Mouse (Mus musculus): Measurements from ENCODE around the gene Morc4. TPM values are rescaled to one million over a fixed set of nuclear protein-coding genes. Genes with fewer than 3 reads are reported as not detected.

Morc4 gene
- polyA plus RNA-seq, 1 experiment from 2014 or later: 4.7 TPM

GRCm38 (mm10) chrX:139779401-139779800 lies 92.1 kb downstream of the Morc4 start:
- no peak overlapping the region for H3K9ac ChIP-seq (replicated peaks)
- H3K36me3 ChIP-seq: no peaks in the 10 kb centered on the region
- H3K4me1 ChIP-seq: no peaks in the 10 kb centered on the region
- no peak for ATAC-seq (ENCODE audit: low FRiP score)
- H3K27me3 ChIP-seq (replicated peaks): peaks cover 5% of the 10 kb centered on the region; the same call in 1 of the 2 replicates
- WGBS: 74% methylated on average over 5 of the region's 5 CpGs
- no peak overlapping the region for H3K4me3 ChIP-seq (replicated peaks)
- no peak overlapping the region for H3K27ac ChIP-seq (replicated peaks)
- no peaks in the 10 kb centered on the region for H3K9me3 ChIP-seq (replicated peaks)
- no peak overlapping the region for H3K4me2 ChIP-seq

DNA sequence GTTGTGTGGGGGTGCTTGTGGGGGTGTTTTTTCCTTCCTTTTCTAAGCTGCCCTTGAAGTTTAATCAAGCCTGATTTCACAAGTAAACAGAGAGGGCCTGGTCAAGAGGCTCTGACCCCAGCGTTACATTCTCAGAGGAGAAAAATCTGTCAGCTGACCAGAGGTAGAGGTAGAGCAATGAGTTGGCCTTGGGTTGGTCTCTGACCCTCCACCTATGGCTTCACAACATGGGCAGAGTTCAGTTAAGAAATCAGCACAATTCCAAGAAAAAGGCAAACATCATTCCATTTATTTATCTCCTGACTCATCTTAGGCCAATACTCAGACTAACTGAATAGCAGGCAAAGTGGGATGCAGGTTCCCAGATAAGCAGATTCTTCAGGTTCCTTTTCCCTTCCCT lies 92.6 kb downstream of the Morc4 start:
- no peak for ATAC-seq (ENCODE audit: low FRiP score)
- Histone ChIP-seq H3K4me1 (no peaks in the 10 kb centered on the region), H3K4me3 (replicated peaks) (no peak overlapping the region), H3K36me3 (no peaks in the 10 kb centered on the region), H3K4me2 (no peak overlapping the region), H3K27ac (replicated peaks) (no peak overlapping the region), H3K9ac (replicated peaks) (no peak overlapping the region), H3K27me3 (replicated peaks) (peaks cover 5% of the 10 kb centered on the region; the same call in 1 of the 2 replicates), H3K9me3 (replicated peaks) (no peaks in the 10 kb centered on the region)
- WGBS: 85% methylated on average over 1 of the region's 1 CpGs

- Histone ChIP-seq H3K36me3 (no peaks in the 10 kb centered on the region), H3K4me3 (replicated peaks) (no peak overlapping the region), H3K27me3 (replicated peaks) (peaks cover 5% of the 10 kb centered on the region; the same call in 1 of the 2 replicates), H3K4me2 (no peak overlapping the region), H3K27ac (replicated peaks) (no peak overlapping the region), H3K4me1 (no peaks in the 10 kb centered on the region), H3K9me3 (replicated peaks) (no peaks in the 10 kb centered on the region), H3K9ac (replicated peaks) (no peak overlapping the region)
- WGBS: 42% methylated on average over 4 of the region's 4 CpGs
- no peak for ATAC-seq (ENCODE audit: low FRiP score)
These were observed 94.1 kb downstream of the Morc4 start for GRCm38 (mm10) chrX:139777357-139777756.

DNA sequence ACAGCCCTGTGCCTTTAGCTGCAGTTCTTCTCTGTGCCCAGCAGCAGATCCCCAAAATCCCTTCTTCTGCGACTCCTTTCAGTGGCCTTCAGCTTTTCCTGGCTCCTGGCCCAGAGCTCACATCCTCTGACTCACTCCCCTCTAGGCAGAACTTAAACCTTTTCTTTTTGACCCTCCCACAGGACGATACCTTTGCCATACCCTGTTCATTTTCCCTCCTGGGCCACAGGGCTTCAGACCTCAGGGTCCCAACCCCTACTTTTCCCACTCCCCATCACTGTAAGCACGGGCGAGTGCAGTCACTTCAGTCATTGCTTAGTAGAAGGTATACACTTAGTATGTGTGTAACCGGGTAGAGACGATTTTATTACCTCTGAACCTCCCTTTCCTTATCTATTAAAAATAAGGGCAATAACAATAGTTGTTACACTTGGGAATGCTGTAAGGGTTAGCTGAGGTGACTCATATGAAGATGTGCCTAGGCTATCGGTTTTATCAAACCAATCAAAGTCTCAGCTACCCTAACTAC lies 96.3 kb downstream of the Morc4 start:
- H3K4me1 ChIP-seq: no peaks in the 10 kb centered on the region
- WGBS: 85% methylated on average over 7 of the region's 7 CpGs
- no peak overlapping the region for H3K9ac ChIP-seq (replicated peaks)
- H3K36me3 ChIP-seq: no peaks in the 10 kb centered on the region
- no peak overlapping the region for H3K4me2 ChIP-seq
- H3K4me3 ChIP-seq (replicated peaks): no peak overlapping the region
- no peak for ATAC-seq (ENCODE audit: low FRiP score)
- H3K27ac ChIP-seq (replicated peaks): no peak overlapping the region
- no peaks in the 10 kb centered on the region for H3K9me3 ChIP-seq (replicated peaks)
- peaks cover 5% of the 10 kb centered on the region for H3K27me3 ChIP-seq (replicated peaks)

- Histone ChIP-seq H3K4me2 (no peak overlapping the region), H3K4me3 (replicated peaks) (no peak overlapping the region), H3K9me3 (replicated peaks) (no peaks in the 10 kb centered on the region), H3K9ac (replicated peaks) (no peak overlapping the region), H3K27me3 (replicated peaks) (peaks cover 5% of the 10 kb centered on the region), H3K4me1 (no peaks in the 10 kb centered on the region), H3K27ac (replicated peaks) (no peak overlapping the region), H3K36me3 (no peaks in the 10 kb centered on the region)
- no peak for ATAC-seq (ENCODE audit: low FRiP score)
- WGBS: 39% methylated on average over 18 of the region's 18 CpGs
These were observed 97.0 kb downstream of the Morc4 start for GRCm38 (mm10) chrX:139774309-139775083.

Other genes with a start within 250 kb of the Morc4 start
- gene Tbc1d8b, start 186.7 kb downstream of the Morc4 start, polyA plus RNA-seq (2015; fragmentation: Nextera tagmentation; extraction: Ambion mirVana): 0.47 and 0.83 TPM in 2 replicates
- not detected in 2 replicates for gene Gm15013, start 157.2 kb downstream of the Morc4 start, polyA plus RNA-seq (2015; fragmentation: Nextera tagmentation; extraction: Ambion mirVana)
- 0.19 and 0.23 TPM in 2 replicates for gene Ripply1, start 89.3 kb downstream of the Morc4 start, polyA plus RNA-seq (2015; fragmentation: Nextera tagmentation; extraction: Ambion mirVana)
- 0.27 and 1.9 TPM in 2 replicates for gene Cldn2, start 70.8 kb downstream of the Morc4 start, polyA plus RNA-seq (2015; fragmentation: Nextera tagmentation; extraction: Ambion mirVana)
- gene Rbm41, start 126.9 kb upstream of the Morc4 start, polyA plus RNA-seq (2015; fragmentation: Nextera tagmentation; extraction: Ambion mirVana): 4.0 and 4.2 TPM in 2 replicates
- 0.84 and 1.2 TPM in 2 replicates for gene Nup62cl, start 191.0 kb upstream of the Morc4 start, polyA plus RNA-seq (2015; fragmentation: Nextera tagmentation; extraction: Ambion mirVana)
- not detected in 2 replicates for gene Pih1h3b, start 191.2 kb upstream of the Morc4 start, polyA plus RNA-seq (2015; fragmentation: Nextera tagmentation; extraction: Ambion mirVana)

All from neural tube, embryonic 15.5 days (tissue).